Comparison of ENCODE assay signal across 9 mouse cellular contexts in genomic region chr11:109754105-109754602, GRCm38 (mm10). TPM values are rescaled to one million over a fixed set of nuclear protein-coding genes. Genes with fewer than 3 reads are reported as not detected.
DNase-seq lines count a peak whose midpoint lies in the region.
"Had no signal": no experiment of that assay in that cellular context is flagged by ENCODE, and none has a peak within 500 bp of the region (broad histone marks: within the 10 kb centered on the region; RNA-seq: fewer than 3 reads in every experiment).

No protein-coding gene starts in this region.

- peak; percentile 10 for DNase-seq in adrenal gland, adult 8-10 months
- DNase-seq in adrenal gland, adult 2 months, result no peak
- peak; percentile 5 to 21 for DNase-seq in right cerebral cortex, adult 2 months (ENCODE audit: low spot score in 2 of 2)
- DNase-seq in right cerebral cortex, postnatal 4 days, result no peak
- peak; percentile 14 to 68 for DNase-seq in left cerebral cortex, postnatal 25 days (ENCODE audit: low spot score in 2 of 2)
- no peak for DNase-seq in urinary bladder, postnatal 25 days (ENCODE audit: low spot score)
- DNase-seq in kidney, postnatal 4 days, result no peak
- DNase-seq in natural killer cell, adult 2 months (ENCODE audit: low spot score in 2 of 2), result no peak
- DNase-seq: heart, postnatal 4 days had no signal

- intact Hi-C loops in left cerebral cortex, postnatal 25 days (cut with DNase I), result no loop called here

RNA-seq across cellular contexts. Expression of gene Fam20a, which starts 32.1 kb away (rescaled TPM):
- total RNA-seq in adrenal gland, adult 8-10 months (2022), result 1 to 10 TPM; 2.6 to 5.2 (median 3.7) TPM
- total RNA-seq in adrenal gland, adult 2 months (2021), result 1 to 10 TPM; 3.1 to 4.0 TPM
- 6.3 and 7.0 TPM in 2 replicates for polyA plus RNA-seq in adrenal gland, adult 2 months (2012; rRNA removed)
- 10 to 100 TPM; 13.8 to 15.8 TPM for total RNA-seq in left cerebral cortex, postnatal 25 days (2021)

Comparison
In these comparisons a context has a peak if more than half of its experiments do, and no peak if none do; other contexts are left out.
1. DNase-seq: peak in adrenal gland, adult 8-10 months (single experiment), right cerebral cortex, adult 2 months (2 of 2) and left cerebral cortex, postnatal 25 days (2 of 2); none in adrenal gland, adult 2 months (single experiment), right cerebral cortex, postnatal 4 days (single experiment), urinary bladder, postnatal 25 days (single experiment), kidney, postnatal 4 days (0 of 2) and natural killer cell, adult 2 months (0 of 2).